Mouse (Mus musculus) MEL (cell line): ENCODE data around the gene Maml2.

ENCODE experiments used
- CHD1 ChIP-seq: IDR thresholded peaks from 2 replicates; pipeline ENCODE4 v1.6.1; 2012; ENCODE audit warnings: low read depth, mild to moderate bottlenecking, inconsistent platforms, low read length, improper control_type of control experiment
- CTCF ChIP-seq, 3 experiments: IDR thresholded peaks in 2 of 3; conservative IDR thresholded peaks in 1 of 3; 2 replicates each; pipeline ENCODE4 v1.5.1; 2011 to 2012; ENCODE audit warnings: low read length in 3 of 3, low read depth in 2 of 3, mild to moderate bottlenecking in 2 of 3, improper control_type of control experiment in 1 of 3, inconsistent platforms in 1 of 3, mixed read lengths in 1 of 3, moderate library complexity in 1 of 3; ENCODE audit not compliant: control insufficient read depth in 1 of 3, insufficient read depth in 1 of 3, poor library complexity in 1 of 3, severe bottlenecking in 1 of 3
- E2F4 ChIP-seq: IDR thresholded peaks from 2 replicates; pipeline ENCODE4 v1.6.1; 2011; ENCODE audit warnings: low read depth, low read length, improper control_type of control experiment, borderline replicate concordance
- EP300 ChIP-seq, 2 experiments: IDR thresholded peaks; 2 replicates each; pipeline ENCODE4 v1.6.1; 2011; ENCODE audit warnings: improper control_type of control experiment in 2 of 2, low read length in 2 of 2, low read depth in 1 of 2, mild to moderate bottlenecking in 1 of 2
- POLR2AphosphoS5 ChIP-seq: IDR thresholded peaks from 2 replicates; pipeline ENCODE4 v1.6.1; 2012; ENCODE audit warnings: low read depth, borderline replicate concordance, mild to moderate bottlenecking, inconsistent platforms, low read length, moderate library complexity, mixed read lengths
- SMC3 ChIP-seq: IDR thresholded peaks from 2 replicates; pipeline ENCODE4 v1.6.1; 2011; ENCODE audit warnings: low read depth, low read length, improper control_type of control experiment
- USF1 ChIP-seq: IDR thresholded peaks from 2 replicates; pipeline ENCODE4 v1.6.1; 2014; ENCODE audit warnings: low read depth, mild to moderate bottlenecking, inconsistent platforms, low read length, improper control_type of control experiment, moderate library complexity
- ZNF384 ChIP-seq: IDR thresholded peaks from 2 replicates; pipeline ENCODE4 v1.6.1; 2012; ENCODE audit warnings: low read depth, mild to moderate bottlenecking, inconsistent platforms, low read length, improper control_type of control experiment

DNA sequence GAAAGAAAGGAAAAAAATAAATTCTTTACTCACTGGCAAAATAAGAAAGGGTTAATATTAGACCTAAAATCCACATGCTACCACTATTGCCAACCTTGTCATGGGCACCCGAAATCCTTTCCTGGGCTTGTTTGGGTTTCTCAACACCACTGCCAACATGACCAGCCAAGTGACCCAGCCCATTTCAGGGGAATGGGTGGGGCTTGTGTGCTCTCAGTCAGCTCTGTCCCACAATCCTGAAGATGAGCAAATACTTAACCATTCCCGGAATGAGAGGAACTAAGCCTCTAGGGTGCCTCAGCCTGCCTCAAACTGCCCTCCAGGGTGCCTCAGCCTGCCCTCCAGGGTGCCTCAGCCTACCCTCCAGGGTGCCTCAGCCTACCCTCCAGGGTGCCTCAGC lies 371.0 kb downstream of the Maml2 start:
- TF ChIP-seq CTCF (IDR thresholded peaks at IDR 0.05 in 2 of 3, conservative IDR thresholded peaks at IDR 0.05 in 1 of 3; ENCODE audit: control insufficient read depth in 1 of 3, insufficient read depth in 1 of 3, low read depth in 2 of 3, low read length in 3 of 3, poor library complexity in 1 of 3, severe bottlenecking in 1 of 3) (no peak), POLR2AphosphoS5 (no peak), E2F4 (no peak), ZNF384 (no peak), CHD1 (no peak), SMC3 (no peak), USF1 (no peak), EP300 (IDR thresholded peaks at IDR 0.05; ENCODE audit: low read depth in 1 of 2, low read length in 2 of 2) (no peak)
